Mouse (Mus musculus) kidney, embryonic 16.5 days (tissue): ENCODE measurements around the gene Rps15. TPM values are rescaled to one million over a fixed set of nuclear protein-coding genes. Genes with fewer than 3 reads are reported as not detected.
"Not testable (repeated sequence)": the region's sequence is repeated elsewhere in the genome, so short reads cannot be mapped to it uniquely, and the experiment has no call there.

Experiments
- ATAC-seq: fragments of 200-750 bp; cut with Nextera tagmentation; 2 replicates; pipeline ENCODE4 v1.8.0; 2017; ENCODE audit warnings: moderate TSS enrichment; ENCODE audit not compliant: low FRiP score, low TSS enrichment
- H3K27ac ChIP-seq: fragments of 300-500 bp; sonication (generic); 2 replicates; pipeline ENCODE4 v1.5.1; 2014; ENCODE audit warnings: low read length
- H3K27me3 ChIP-seq: fragments of 300-500 bp; sonication (generic); 2 replicates; pipeline ENCODE4 v1.6.1; 2014; ENCODE audit warnings: low read length, control low read depth, mixed read lengths; ENCODE audit not compliant: insufficient read depth
- H3K36me3 ChIP-seq: fragments of 300-500 bp; sonication (generic); 2 replicates; pipeline ENCODE4 v1.6.1; 2014; ENCODE audit warnings: low read length, control low read depth, mixed read lengths; ENCODE audit not compliant: insufficient read depth
- H3K4me1 ChIP-seq: fragments of 300-500 bp; sonication (generic); 2 replicates; pipeline ENCODE4 v1.6.1; 2014; ENCODE audit warnings: low read length, control low read depth, mixed read lengths; ENCODE audit not compliant: insufficient read depth
- H3K4me2 ChIP-seq: fragments of 300-500 bp; sonication (generic); replicated peaks from 2 replicates; pipeline ENCODE4 v1.6.1; 2014; ENCODE audit warnings: low read depth, low read length
- H3K4me3 ChIP-seq: fragments of 300-500 bp; sonication (generic); 2 replicates; pipeline ENCODE4 v1.5.1; 2014; ENCODE audit warnings: mild to moderate bottlenecking, low read length
- H3K9ac ChIP-seq: fragments of 300-500 bp; sonication (generic); replicated peaks from 2 replicates; pipeline ENCODE4 v1.6.1; 2014; ENCODE audit warnings: low read length
- H3K9me3 ChIP-seq: fragments of 300-500 bp; sonication (generic); 2 replicates; pipeline ENCODE4 v1.6.1; 2016; ENCODE audit warnings: low read length, control low read depth
- WGBS: fragments of 180-500 bp; shearing (Covaris S2); extraction: QIAGEN DNeasy Blood & Tissue Kit; methylation state at CpG from one replicate; pipeline ENCODE4 v1.1.7; 2014; 5-methylcytosine and 5-hydroxymethylcytosine counted together
- polyA plus RNA-seq: library from polyadenylated mRNA; unstranded; fragments of >200 nt; fragmentation: Nextera tagmentation; extraction: Ambion mirVana; gene quantifications from 2 replicates; pipeline ENCODE4 v1.2.1, GENCODE M21; 2015

Rps15 gene
- 899 and 901 TPM in 2 replicates for polyA plus RNA-seq

- Histone ChIP-seq H3K27me3 (peaks cover 5% of the 10 kb centered on the region; the same call in 1 of the 2 replicates), H3K4me3 (peak within 1 kb of the TSS; percentile 97), H3K4me2 (peak within 1 kb of the TSS; percentile 82), H3K9ac (peak within 1 kb of the TSS; percentile 99), H3K36me3 (peaks cover 26% of the 10 kb centered on the region), H3K4me1 (peaks cover 17% of the 10 kb centered on the region), H3K27ac (peak within 1 kb of the TSS; percentile 87), H3K9me3 (no peaks in the 10 kb centered on the region)
- WGBS: under 1% methylated on average over 72 of the region's 72 CpGs
- peak; percentile 89 for ATAC-seq
Observed at GRCm38 (mm10) chr10:80292251-80293146, at the start of gene Rps15. TSS of gene Rps15 (plus strand) at chr10:80292453.

GRCm38 (mm10) chr10:80242607-80243006 lies 49.6 kb upstream of the Rps15 start:
- no peaks in the 10 kb centered on the region for H3K4me1 ChIP-seq
- peaks cover 66% of the 10 kb centered on the region for H3K36me3 ChIP-seq
- H3K27ac ChIP-seq: no peak overlapping the region
- ATAC-seq: no peak
- no peak overlapping the region for H3K4me2 ChIP-seq
- no peaks in the 10 kb centered on the region for H3K27me3 ChIP-seq
- WGBS: 82% methylated on average over 3 of the region's 3 CpGs
- H3K9me3 ChIP-seq: no peaks in the 10 kb centered on the region
- H3K9ac ChIP-seq: no peak overlapping the region
- H3K4me3 ChIP-seq: no peak overlapping the region

GRCm38 (mm10) chr10:80244791-80245399 lies 47.4 kb upstream of the Rps15 start:
- 40% methylated on average over 5 of the region's 5 CpGs for WGBS
- no peak overlapping the region for H3K4me3 ChIP-seq
- H3K9ac ChIP-seq: no peak overlapping the region
- ATAC-seq: no peak
- peaks cover 8% of the 10 kb centered on the region for H3K4me1 ChIP-seq
- no peaks in the 10 kb centered on the region for H3K27me3 ChIP-seq
- H3K27ac ChIP-seq: no peak overlapping the region
- no peaks in the 10 kb centered on the region for H3K9me3 ChIP-seq
- peaks cover 44% of the 10 kb centered on the region for H3K36me3 ChIP-seq
- H3K4me2 ChIP-seq: no peak overlapping the region

- no peak overlapping the region for H3K27ac ChIP-seq
- 3% methylated on average over 4 of the region's 4 CpGs for WGBS
- no peak overlapping the region for H3K4me3 ChIP-seq
- H3K27me3 ChIP-seq: no peaks in the 10 kb centered on the region
- peaks cover 37% of the 10 kb centered on the region for H3K36me3 ChIP-seq
- H3K9ac ChIP-seq: 0 out of 2 replicates have a peak overlapping the region, but pooled peaks have one; percentile 49
- H3K4me2 ChIP-seq: no peak overlapping the region
- peaks cover 15% of the 10 kb centered on the region for H3K4me1 ChIP-seq
- H3K9me3 ChIP-seq: no peaks in the 10 kb centered on the region
- ATAC-seq: no peak
Observed at GRCm38 (mm10) chr10:80245600-80245999, 46.7 kb upstream of the Rps15 start.

GRCm38 (mm10) chr10:80247849-80248248 lies 44.4 kb upstream of the Rps15 start:
- no peaks in the 10 kb centered on the region for H3K9me3 ChIP-seq
- H3K36me3 ChIP-seq: peaks cover 19% of the 10 kb centered on the region
- WGBS: 41% methylated on average over 6 of the region's 6 CpGs
- H3K27me3 ChIP-seq: no peaks in the 10 kb centered on the region
- no peak overlapping the region for H3K27ac ChIP-seq
- no peak overlapping the region for H3K4me3 ChIP-seq
- no peak overlapping the region for H3K4me2 ChIP-seq
- H3K9ac ChIP-seq: no peak overlapping the region
- H3K4me1 ChIP-seq: peaks cover 17% of the 10 kb centered on the region
- ATAC-seq: no peak

GRCm38 (mm10) chr10:80248437-80248836 lies 43.8 kb upstream of the Rps15 start:
- ATAC-seq, H3K27ac ChIP-seq, H3K9ac ChIP-seq, H3K9me3 ChIP-seq, H3K27me3 ChIP-seq: not testable (repeated sequence)
- H3K36me3 ChIP-seq: peaks cover 14% of the 10 kb centered on the region
- H3K4me2 ChIP-seq: peak overlapping the region; percentile 51
- H3K4me3 ChIP-seq: peak overlapping the region; percentile 97
- 27% methylated on average over 3 of the region's 3 CpGs for WGBS
- peaks cover 17% of the 10 kb centered on the region for H3K4me1 ChIP-seq

- 0% methylated on average over 53 of the region's 53 CpGs for WGBS
- peak within 1 kb of the TSS; percentile 96 for H3K9ac ChIP-seq
- H3K9me3 ChIP-seq: no peaks in the 10 kb centered on the region
- H3K36me3 ChIP-seq: peaks cover 14% of the 10 kb centered on the region
- H3K27ac ChIP-seq: peak within 1 kb of the TSS; percentile 96
- H3K27me3 ChIP-seq: no peaks in the 10 kb centered on the region
- peaks cover 17% of the 10 kb centered on the region for H3K4me1 ChIP-seq
- H3K4me2 ChIP-seq: peak within 1 kb of the TSS; percentile 84
- peak; percentile 90 for ATAC-seq
- H3K4me3 ChIP-seq: peak within 1 kb of the TSS; percentile 97
Observed at GRCm38 (mm10) chr10:80248971-80249640, 43.1 kb upstream of the Rps15 start, which contains the start of gene Ndufs7. TSS of gene Ndufs7 (plus strand) at chr10:80249121.

GRCm38 (mm10) chr10:80250059-80250458 lies 42.2 kb upstream of the Rps15 start:
- peak overlapping the region; percentile 96 for H3K9ac ChIP-seq
- H3K36me3 ChIP-seq: peaks cover 19% of the 10 kb centered on the region
- no peaks in the 10 kb centered on the region for H3K9me3 ChIP-seq
- H3K27me3 ChIP-seq: no peaks in the 10 kb centered on the region
- WGBS: 32% methylated on average over 2 of the region's 2 CpGs
- H3K4me1 ChIP-seq: peaks cover 17% of the 10 kb centered on the region
- peak overlapping the region; percentile 84 for H3K4me2 ChIP-seq
- no peak for ATAC-seq
- no peak overlapping the region for H3K27ac ChIP-seq
- peak overlapping the region; percentile 97 for H3K4me3 ChIP-seq

GRCm38 (mm10) chr10:80250573-80250972 lies 41.7 kb upstream of the Rps15 start:
- 92% methylated on average over 4 of the region's 4 CpGs for WGBS
- Histone ChIP-seq H3K9me3 (no peaks in the 10 kb centered on the region), H3K4me3 (peak overlapping the region; percentile 97), H3K36me3 (peaks cover 24% of the 10 kb centered on the region), H3K27me3 (no peaks in the 10 kb centered on the region), H3K4me2 (peak overlapping the region; percentile 84), H3K27ac (no peak overlapping the region), H3K9ac (no peak overlapping the region), H3K4me1 (peaks cover 17% of the 10 kb centered on the region)
- ATAC-seq: no peak
